ENCODE assay signal across 9 mouse cellular contexts in genomic region chrX:73672031-73672431, GRCm38 (mm10). TPM values are rescaled to one million over a fixed set of nuclear protein-coding genes. Genes with fewer than 3 reads are reported as not detected.
DNase-seq lines count a peak whose midpoint lies in the region; ATAC-seq and TF ChIP-seq lines count a peak whose summit lies in the region.
"Had no signal": no experiment of that assay in that cellular context is flagged by ENCODE, and none has a peak within 500 bp of the region (broad histone marks: within the 10 kb centered on the region; RNA-seq: fewer than 3 reads in every experiment).

No protein-coding gene starts in this region.

- H3K4me3 ChIP-seq in bone marrow, adult 2 months (replicated peaks; ENCODE audit: control insufficient read depth, low read depth, low read length): no peak overlapping the region
- H3K4me3 ChIP-seq in forebrain, embryonic 10.5 days: 0 out of 2 replicates have a peak overlapping the region, but pooled peaks have one; percentile 66
- H3K4me3 ChIP-seq in limb, embryonic 12.5 days (replicated peaks): peak overlapping the region; percentile 62; the same call in 1 of the 2 replicates
- H3K4me3 ChIP-seq in midbrain, embryonic 13.5 days (replicated peaks): no peak overlapping the region
- H3K4me3 ChIP-seq in thymus, adult 2 months (ENCODE audit: control insufficient read depth, insufficient read depth, low read length): no peak overlapping the region

- peak; percentile 48 for TF ChIP-seq CTCF in bone marrow, adult 2 months (IDR thresholded peaks at IDR 0.05; ENCODE audit: control insufficient read depth, insufficient read depth, low read length)
- TF ChIP-seq CTCF in thymus, adult 2 months (IDR thresholded peaks at IDR 0.05; ENCODE audit: borderline replicate concordance, control insufficient read depth, extremely low read depth, insufficient read depth, low read length, poor library complexity): no peak; the same call in 1 of the 2 replicates

- no peak overlapping the region for H3K9ac ChIP-seq in limb, embryonic 12.5 days (replicated peaks)
- H3K9ac ChIP-seq in midbrain, embryonic 13.5 days (replicated peaks): no peak overlapping the region
- H3K9ac ChIP-seq: embryonic facial prominence, embryonic 15.5 days had no signal

- peaks cover 14% of the 10 kb centered on the region for H3K36me3 ChIP-seq in forebrain, embryonic 10.5 days (replicated peaks)
- peaks cover 9% of the 10 kb centered on the region; the same call in 1 of the 2 replicates for H3K36me3 ChIP-seq in limb, embryonic 12.5 days
- peaks cover 5% of the 10 kb centered on the region for H3K36me3 ChIP-seq in midbrain, embryonic 13.5 days
- H3K36me3 ChIP-seq in thymus, adult 2 months (ENCODE audit: control insufficient read depth, insufficient read depth, low read length): no peaks in the 10 kb centered on the region

- no peak overlapping the region for H3K27ac ChIP-seq in bone marrow, adult 2 months (ENCODE audit: control insufficient read depth, insufficient read depth, low read depth, low read length, poor library complexity)
- no peak overlapping the region for H3K27ac ChIP-seq in forebrain, embryonic 10.5 days
- H3K27ac ChIP-seq in limb, embryonic 12.5 days: no peak overlapping the region
- H3K27ac ChIP-seq in midbrain, embryonic 13.5 days: no peak overlapping the region
- H3K27ac ChIP-seq in thymus, adult 2 months (ENCODE audit: control insufficient read depth, insufficient read depth, low read length): no peak overlapping the region
- H3K27ac ChIP-seq: embryonic facial prominence, embryonic 15.5 days had no signal

- H3K27me3 ChIP-seq in forebrain, embryonic 10.5 days (ENCODE audit: poor library complexity, severe bottlenecking): peaks cover 13% of the 10 kb centered on the region
- H3K27me3 ChIP-seq in limb, embryonic 12.5 days: peaks cover 25% of the 10 kb centered on the region
- no peaks in the 10 kb centered on the region for H3K27me3 ChIP-seq in midbrain, embryonic 13.5 days
- no peaks in the 10 kb centered on the region; the same call in 1 of the 2 replicates for H3K27me3 ChIP-seq in thymus, adult 2 months (ENCODE audit: control insufficient read depth, insufficient read depth, low read length)
- H3K27me3 ChIP-seq: embryonic facial prominence, embryonic 15.5 days had no signal

- H3K4me2 ChIP-seq in limb, embryonic 12.5 days: peak overlapping the region; percentile 70; the same call in 1 of the 2 replicates
- no peak overlapping the region for H3K4me2 ChIP-seq in midbrain, embryonic 13.5 days (replicated peaks)

- no peak; the same call in 1 of the 2 replicates for ATAC-seq in limb, embryonic 12.5 days (ENCODE audit: insufficient number of reproducible peaks, insufficient read depth, low FRiP score, low TSS enrichment, low read depth)
- ATAC-seq in midbrain, embryonic 13.5 days: peak; percentile 67

- DNase-seq in left cerebral cortex, adult 11 months (ENCODE audit: low spot score): peak; percentile 35
- DNase-seq in left cerebral cortex, adult 8-10 months (ENCODE audit: low spot score in 2 of 2): no peak
- peak; percentile 31 for DNase-seq in forebrain, embryonic 10.5 days (ENCODE audit: extremely low spot score, low spot score)
- peak; percentile 33 for DNase-seq in hindlimb bud, embryonic 11.5 days (ENCODE audit: extremely low spot score, low read depth, low spot score)
- peak; percentile 66 for DNase-seq in thymus, adult 2 months

- 71% methylated on average over 4 of the region's 4 CpGs for WGBS in bone marrow, adult 2 months
- 58% methylated on average over 4 of the region's 4 CpGs for WGBS in forebrain, embryonic 10.5 days
- WGBS in limb, embryonic 12.5 days: 53% methylated on average over 4 of the region's 4 CpGs
- 60% methylated on average over 4 of the region's 4 CpGs for WGBS in midbrain, embryonic 13.5 days
- WGBS in thymus, adult 2 months: 65% methylated on average over 4 of the region's 4 CpGs

- no peak for TF ChIP-seq POLR2A in bone marrow, adult 2 months (IDR thresholded peaks at IDR 0.05; ENCODE audit: borderline replicate concordance, control insufficient read depth, low read depth, low read length)
- TF ChIP-seq POLR2A in thymus, adult 2 months (IDR thresholded peaks at IDR 0.05; ENCODE audit: control insufficient read depth, extremely low read depth, insufficient read depth, low read length, poor library complexity): no peak

- no peaks in the 10 kb centered on the region for H3K9me3 ChIP-seq in forebrain, embryonic 10.5 days
- no peaks in the 10 kb centered on the region for H3K9me3 ChIP-seq in limb, embryonic 12.5 days
- no peaks in the 10 kb centered on the region for H3K9me3 ChIP-seq in midbrain, embryonic 13.5 days
- H3K9me3 ChIP-seq: embryonic facial prominence, embryonic 15.5 days had no signal

- H3K4me1 ChIP-seq in bone marrow, adult 2 months (ENCODE audit: control insufficient read depth, insufficient read depth, low read length): no peaks in the 10 kb centered on the region
- H3K4me1 ChIP-seq in forebrain, embryonic 10.5 days: peaks cover 27% of the 10 kb centered on the region
- peaks cover 7% of the 10 kb centered on the region; the same call in 1 of the 2 replicates for H3K4me1 ChIP-seq in limb, embryonic 12.5 days (replicated peaks)
- peaks cover 18% of the 10 kb centered on the region for H3K4me1 ChIP-seq in midbrain, embryonic 13.5 days (replicated peaks)
- peaks cover 10% of the 10 kb centered on the region; the same call in 1 of the 2 replicates for H3K4me1 ChIP-seq in thymus, adult 2 months (replicated peaks; ENCODE audit: control insufficient read depth, insufficient read depth, low read length)

RNA-seq across cellular contexts. Expression of gene Slc6a8, which starts 0.9 kb away (rescaled TPM):
- 100 to 1,000 TPM; 103 to 124 (median 111) TPM for total RNA-seq in left cerebral cortex, adult 8-10 months (2022)
- 3.5 and 7.7 TPM in 2 replicates for polyA plus RNA-seq in bone marrow, adult 2 months (2011; ENCODE audit: insufficient read depth, insufficient read length, low replicate concordance, missing spikeins)
- 4.6 and 5.2 TPM in 2 replicates for polyA plus RNA-seq in forebrain, embryonic 10.5 days (2016; fragmentation: Nextera tagmentation; extraction: Ambion mirVana)
- polyA plus RNA-seq in limb, embryonic 12.5 days (2016; fragmentation: Nextera tagmentation; extraction: Ambion mirVana): 7.3 and 7.6 TPM in 2 replicates
- 6.3 and 6.4 TPM in 2 replicates for polyA plus RNA-seq in midbrain, embryonic 13.5 days (2015; fragmentation: Nextera tagmentation; extraction: Ambion mirVana)
- polyA plus RNA-seq in thymus, adult 2 months (2012; rRNA removed): 38.1 and 44.5 TPM in 2 replicates

RNA-seq across cellular contexts. Expression of gene Pnck, which starts 12.1 kb away (rescaled TPM):
- 100 to 1,000 TPM in 1 of 4 experiments, 10 to 100 TPM in 3; 83.1 to 100 (median 96.2) TPM for total RNA-seq in left cerebral cortex, adult 8-10 months (2022)
- 1.7 and 2.2 TPM in 2 replicates for polyA plus RNA-seq in bone marrow, adult 2 months (2011; ENCODE audit: insufficient read depth, insufficient read length, low replicate concordance, missing spikeins)
- polyA plus RNA-seq in forebrain, embryonic 10.5 days (2016; fragmentation: Nextera tagmentation; extraction: Ambion mirVana): 6.6 and 8.9 TPM in 2 replicates
- polyA plus RNA-seq in limb, embryonic 12.5 days (2016; fragmentation: Nextera tagmentation; extraction: Ambion mirVana): 18.0 and 19.3 TPM in 2 replicates
- polyA plus RNA-seq in midbrain, embryonic 13.5 days (2015; fragmentation: Nextera tagmentation; extraction: Ambion mirVana): 91.5 and 99.5 TPM in 2 replicates
- polyA plus RNA-seq in thymus, adult 2 months (2012; rRNA removed): 6.4 and 6.9 TPM in 2 replicates

RNA-seq across cellular contexts. Expression of gene Dusp9, which starts 32.8 kb away (rescaled TPM):
- under 1 TPM; 0.42 to 0.87 (median 0.82) TPM for total RNA-seq in left cerebral cortex, adult 8-10 months (2022)
- 8.1 TPM in 1 of 2 replicates, not detected in the other for polyA plus RNA-seq in bone marrow, adult 2 months (2011; ENCODE audit: insufficient read depth, insufficient read length, low replicate concordance, missing spikeins)
- 38.3 and 40.8 TPM in 2 replicates for polyA plus RNA-seq in forebrain, embryonic 10.5 days (2016; fragmentation: Nextera tagmentation; extraction: Ambion mirVana)
- polyA plus RNA-seq in limb, embryonic 12.5 days (2016; fragmentation: Nextera tagmentation; extraction: Ambion mirVana): 45.7 and 51.6 TPM in 2 replicates
- 0.79 and 1.2 TPM in 2 replicates for polyA plus RNA-seq in midbrain, embryonic 13.5 days (2015; fragmentation: Nextera tagmentation; extraction: Ambion mirVana)
- polyA plus RNA-seq in thymus, adult 2 months (2012; rRNA removed): 1.1 and 1.2 TPM in 2 replicates

RNA-seq across cellular contexts. Expression of gene Bcap31, which starts 43.9 kb away (rescaled TPM):
- 100 to 1,000 TPM in 1 of 4 experiments, 10 to 100 TPM in 3; 91.3 to 100 (median 95.9) TPM for total RNA-seq in left cerebral cortex, adult 8-10 months (2022)
- polyA plus RNA-seq in bone marrow, adult 2 months (2011; ENCODE audit: insufficient read depth, insufficient read length, low replicate concordance, missing spikeins): 52.5 and 94.6 TPM in 2 replicates
- polyA plus RNA-seq in forebrain, embryonic 10.5 days (2016; fragmentation: Nextera tagmentation; extraction: Ambion mirVana): 150 and 162 TPM in 2 replicates
- 154 and 167 TPM in 2 replicates for polyA plus RNA-seq in limb, embryonic 12.5 days (2016; fragmentation: Nextera tagmentation; extraction: Ambion mirVana)
- 116 and 118 TPM in 2 replicates for polyA plus RNA-seq in midbrain, embryonic 13.5 days (2015; fragmentation: Nextera tagmentation; extraction: Ambion mirVana)
- polyA plus RNA-seq in thymus, adult 2 months (2012; rRNA removed): 45.8 and 54.4 TPM in 2 replicates

RNA-seq across cellular contexts. Expression of gene Abcd1, which starts 44.4 kb away (rescaled TPM):
- total RNA-seq in left cerebral cortex, adult 8-10 months (2022): 10 to 100 TPM; 10.8 to 13.3 (median 12.1) TPM
- polyA plus RNA-seq in bone marrow, adult 2 months (2011; ENCODE audit: insufficient read depth, insufficient read length, low replicate concordance, missing spikeins): 12.6 and 17.6 TPM in 2 replicates
- polyA plus RNA-seq in forebrain, embryonic 10.5 days (2016; fragmentation: Nextera tagmentation; extraction: Ambion mirVana): 9.2 and 10.1 TPM in 2 replicates
- polyA plus RNA-seq in limb, embryonic 12.5 days (2016; fragmentation: Nextera tagmentation; extraction: Ambion mirVana): 12.5 and 13.2 TPM in 2 replicates
- 9.6 and 11.8 TPM in 2 replicates for polyA plus RNA-seq in midbrain, embryonic 13.5 days (2015; fragmentation: Nextera tagmentation; extraction: Ambion mirVana)
- polyA plus RNA-seq in thymus, adult 2 months (2012; rRNA removed): 73.8 and 76.3 TPM in 2 replicates

Comparison
In these comparisons a context has a peak if more than half of its experiments do, and no peak if none do; other contexts are left out.
1. DNase-seq: peak in left cerebral cortex, adult 11 months (single experiment), forebrain, embryonic 10.5 days (single experiment), hindlimb bud, embryonic 11.5 days (single experiment) and thymus, adult 2 months (single experiment); none in left cerebral cortex, adult 8-10 months (0 of 2).
2. H3K4me3 ChIP-seq: peak in forebrain, embryonic 10.5 days (single experiment) and limb, embryonic 12.5 days (single experiment); none in bone marrow, adult 2 months (single experiment), midbrain, embryonic 13.5 days (single experiment) and thymus, adult 2 months (single experiment).